In genomic region chr14:20792243-20792921, GRCm38 (mm10) we compare ENCODE assay signal across 8 mouse cellular contexts. TPM values are rescaled to one million over a fixed set of nuclear protein-coding genes. Genes with fewer than 3 reads are reported as not detected.
A peak's percentile ranks its signal among the peaks of the same experiment; 100 is the strongest.
DNase-seq lines count a peak whose midpoint lies in the region; ATAC-seq and TF ChIP-seq lines count a peak whose summit lies in the region.

No protein-coding gene starts in this region.

- no peak for TF ChIP-seq CTCF in heart, postnatal 0 days (IDR thresholded peaks at IDR 0.05; ENCODE audit: low read depth)

- H3K27ac ChIP-seq in heart, postnatal 0 days (ENCODE audit: low read depth) = no peak overlapping the region
- H3K27ac ChIP-seq in ES-E14 (ENCODE audit: insufficient read depth, low read depth, low read length, poor library complexity, severe bottlenecking) = no peak overlapping the region
- 0 out of 2 replicates have a peak overlapping the region, but pooled peaks have one; percentile 72 for H3K27ac ChIP-seq in forebrain, embryonic 14.5 days (ENCODE audit: low read depth, low read length)
- no peak overlapping the region for H3K27ac ChIP-seq in liver, embryonic 16.5 days (ENCODE audit: low read length)

- no peak for DNase-seq in heart, postnatal 0 days (ENCODE audit: low spot score)
- DNase-seq in heart, postnatal 4 days = no peak
- no peak for DNase-seq in ES-E14 (ENCODE audit: low read depth, low spot score)
- DNase-seq in forebrain, embryonic 14.5 days (ENCODE audit: low spot score) = no peak
- no peak for DNase-seq in ovary, postnatal 10 days (ENCODE audit: low spot score)
- DNase-seq in spleen, adult 18-20 months = no peak
- no peak for DNase-seq in frontal cortex, postnatal 36 days (ENCODE audit: low spot score in 2 of 2)

- H3K4me2 ChIP-seq in heart, postnatal 0 days (ENCODE audit: low read depth, low read length) = peak overlapping the region; percentile 96
- H3K4me2 ChIP-seq in forebrain, embryonic 14.5 days (ENCODE audit: low read length) = peak overlapping the region; percentile 84
- peak overlapping the region; percentile 95; the same call in 1 of the 2 replicates for H3K4me2 ChIP-seq in liver, embryonic 16.5 days (ENCODE audit: low read depth, low read length)

- peaks cover 34% of the 10 kb centered on the region for H3K36me3 ChIP-seq in heart, postnatal 0 days (replicated peaks; ENCODE audit: control insufficient read depth, insufficient read depth, low read length)
- peaks cover 19% of the 10 kb centered on the region; the same call in 1 of the 2 replicates for H3K36me3 ChIP-seq in ES-E14 (ENCODE audit: control insufficient read depth, insufficient read depth, low read length, poor library complexity, severe bottlenecking)
- H3K36me3 ChIP-seq in forebrain, embryonic 14.5 days (ENCODE audit: control insufficient read depth, insufficient read depth, low read length) = peaks cover 36% of the 10 kb centered on the region
- H3K36me3 ChIP-seq in liver, embryonic 16.5 days (ENCODE audit: control insufficient read depth, insufficient read depth) = no peaks in the 10 kb centered on the region; the same call in 1 of the 2 replicates

- no peak for TF ChIP-seq EP300 in heart, postnatal 0 days (IDR thresholded peaks at IDR 0.05; ENCODE audit: low read depth)

- in situ Hi-C loops in ES-E14 (cut with MboI; ENCODE audit: low sequenced_read_pairs in 2 of 2, unreplicated experiment in 2 of 2) = no loop called here

- no peaks in the 10 kb centered on the region for H3K27me3 ChIP-seq in heart, postnatal 0 days (ENCODE audit: control insufficient read depth, insufficient read depth, low read length)
- H3K27me3 ChIP-seq in forebrain, embryonic 14.5 days (replicated peaks; ENCODE audit: control insufficient read depth, insufficient read depth, low read length) = no peaks in the 10 kb centered on the region
- H3K27me3 ChIP-seq in liver, embryonic 16.5 days (ENCODE audit: control insufficient read depth, insufficient read depth, low read depth, low read length) = no peaks in the 10 kb centered on the region

- H3K9ac ChIP-seq in heart, postnatal 0 days (replicated peaks; ENCODE audit: low read depth, low read length) = peak overlapping the region; percentile 86
- H3K9ac ChIP-seq in ES-E14 (ENCODE audit: insufficient read depth, low read depth, low read length, poor library complexity, severe bottlenecking) = peak overlapping the region; percentile 94; the same call in 1 of the 2 replicates
- peak overlapping the region; percentile 80 for H3K9ac ChIP-seq in forebrain, embryonic 14.5 days (ENCODE audit: low read length)
- no peak overlapping the region; the same call in 1 of the 2 replicates for H3K9ac ChIP-seq in liver, embryonic 16.5 days (ENCODE audit: low read depth, low read length)

- peaks cover 15% of the 10 kb centered on the region for H3K4me1 ChIP-seq in heart, postnatal 0 days (ENCODE audit: control insufficient read depth, insufficient read depth)
- H3K4me1 ChIP-seq in ES-E14 (ENCODE audit: control insufficient read depth in 2 of 2, insufficient read depth in 2 of 2, low read length in 2 of 2, poor library complexity in 1 of 2) = peaks cover 4 to 12% of the 10 kb centered on the region in 2 experiments; a peak in 3 of 4 replicates
- H3K4me1 ChIP-seq in forebrain, embryonic 14.5 days (ENCODE audit: control insufficient read depth, insufficient read depth, low read length) = peaks cover 7% of the 10 kb centered on the region
- peaks cover 11% of the 10 kb centered on the region for H3K4me1 ChIP-seq in liver, embryonic 16.5 days (ENCODE audit: control insufficient read depth, low read depth, low read length)

- H3K4me3 ChIP-seq in heart, postnatal 0 days (ENCODE audit: low read depth, low read length) = peak overlapping the region; percentile 85
- H3K4me3 ChIP-seq in ES-E14 (ENCODE audit: insufficient read depth in 1 of 2, low read depth in 1 of 2, low read length in 2 of 2, poor library complexity in 1 of 2, severe bottlenecking in 1 of 2) = peak overlapping the region; percentile 97 to 98
- H3K4me3 ChIP-seq in forebrain, embryonic 14.5 days (ENCODE audit: low read depth, low read length) = peak overlapping the region; percentile 80
- peak overlapping the region; percentile 75 for H3K4me3 ChIP-seq in liver, embryonic 16.5 days (ENCODE audit: low read depth, low read length)

- no peak for ATAC-seq in heart, postnatal 0 days (ENCODE audit: insufficient read depth, low read depth)
- no peak for ATAC-seq in forebrain, embryonic 14.5 days
- ATAC-seq in liver, embryonic 16.5 days (ENCODE audit: low read depth) = no peak

- H3K9me3 ChIP-seq in heart, postnatal 0 days (replicated peaks; ENCODE audit: control insufficient read depth, low read length) = no peaks in the 10 kb centered on the region
- no peaks in the 10 kb centered on the region for H3K9me3 ChIP-seq in ES-E14 (ENCODE audit: control insufficient read depth, insufficient read depth, low read depth, low read length)
- H3K9me3 ChIP-seq in forebrain, embryonic 14.5 days (replicated peaks; ENCODE audit: control insufficient read depth, low read length) = no peaks in the 10 kb centered on the region
- H3K9me3 ChIP-seq in liver, embryonic 16.5 days (replicated peaks; ENCODE audit: control insufficient read depth, low read length) = no peaks in the 10 kb centered on the region

- 56% methylated on average over 8 of the region's 8 CpGs for WGBS in heart, postnatal 0 days
- 72% methylated on average over 8 of the region's 8 CpGs for WGBS in forebrain, embryonic 14.5 days
- 76% methylated on average over 8 of the region's 8 CpGs for WGBS in liver, embryonic 16.5 days (ENCODE audit: insufficient replicate concordance)

TF ChIP-seq in ES-E14, 5 proteins besides CTCF, POLR2A, EP300 and RAD21:
- no peak for TF ChIP-seq HCFC1 (IDR thresholded peaks at IDR 0.05; ENCODE audit: borderline replicate concordance, insufficient read depth, low read length)
- no peak for TF ChIP-seq CHD2 (IDR thresholded peaks at IDR 0.05; ENCODE audit: low read depth, low read length)
- TF ChIP-seq MAFK (IDR thresholded peaks at IDR 0.05; ENCODE audit: insufficient read depth, low read depth, low read length) = no peak
- TF ChIP-seq ZNF384 (IDR thresholded peaks at IDR 0.05; ENCODE audit: low read depth, low read length) = no peak
- no peak for TF ChIP-seq ZC3H11A (IDR thresholded peaks at IDR 0.05; ENCODE audit: borderline replicate concordance, low read depth, low read length)

RNA-seq across cellular contexts. Expression of gene Camk2g, which starts 1.5 kb away (rescaled TPM):
- total RNA-seq in heart, postnatal 0 days (2014; rRNA removed; ENCODE audit: low replicate concordance) = 74.5 and 107 TPM in 2 replicates
- 60.8 and 72.5 TPM in 2 replicates for polyA plus RNA-seq in heart, postnatal 0 days (2015; fragmentation: Nextera tagmentation; extraction: Ambion mirVana)
- 10 to 100 TPM; 58.3 to 65.2 TPM for total RNA-seq in heart, postnatal 4 days (2021)
- total RNA-seq in ES-E14 (2012; rRNA removed) = 28.7 and 31.2 TPM in 2 replicates
- 82.6 and 110 TPM in 2 replicates for polyA plus RNA-seq in forebrain, embryonic 14.5 days (2014; fragmentation: Nextera tagmentation; extraction: Ambion mirVana)
- polyA plus RNA-seq in liver, embryonic 16.5 days (2015; fragmentation: Nextera tagmentation; extraction: Ambion mirVana) = 4.1 and 5.2 TPM in 2 replicates

RNA-seq across cellular contexts. Expression of gene Plau, which starts 44.1 kb away (rescaled TPM):
- total RNA-seq in heart, postnatal 0 days (2014; rRNA removed; ENCODE audit: low replicate concordance) = 3.3 and 4.2 TPM in 2 replicates
- 0.84 and 0.89 TPM in 2 replicates for polyA plus RNA-seq in heart, postnatal 0 days (2015; fragmentation: Nextera tagmentation; extraction: Ambion mirVana)
- 10 to 100 TPM; 11.1 to 11.9 TPM for total RNA-seq in heart, postnatal 4 days (2021)
- total RNA-seq in ES-E14 (2012; rRNA removed) = 4.4 and 13.7 TPM in 2 replicates
- polyA plus RNA-seq in forebrain, embryonic 14.5 days (2014; fragmentation: Nextera tagmentation; extraction: Ambion mirVana) = 0.21 and 0.47 TPM in 2 replicates
- polyA plus RNA-seq in liver, embryonic 16.5 days (2015; fragmentation: Nextera tagmentation; extraction: Ambion mirVana) = 0.91 and 1.2 TPM in 2 replicates

RNA-seq across cellular contexts. Expression of gene Ndst2, which starts 58.0 kb away (rescaled TPM):
- total RNA-seq in heart, postnatal 0 days (2014; rRNA removed; ENCODE audit: low replicate concordance) = 8.0 and 20.3 TPM in 2 replicates
- polyA plus RNA-seq in heart, postnatal 0 days (2015; fragmentation: Nextera tagmentation; extraction: Ambion mirVana) = 7.8 and 8.5 TPM in 2 replicates
- total RNA-seq in heart, postnatal 4 days (2021) = 10 to 100 TPM; 18.2 to 18.3 TPM
- total RNA-seq in ES-E14 (2012; rRNA removed) = 12.1 and 19.1 TPM in 2 replicates
- 12.5 and 14.2 TPM in 2 replicates for polyA plus RNA-seq in forebrain, embryonic 14.5 days (2014; fragmentation: Nextera tagmentation; extraction: Ambion mirVana)
- 14.5 and 16.7 TPM in 2 replicates for polyA plus RNA-seq in liver, embryonic 16.5 days (2015; fragmentation: Nextera tagmentation; extraction: Ambion mirVana)
